8 mouse cellular contexts compared by ENCODE assay signal in the genomic region with DNA sequence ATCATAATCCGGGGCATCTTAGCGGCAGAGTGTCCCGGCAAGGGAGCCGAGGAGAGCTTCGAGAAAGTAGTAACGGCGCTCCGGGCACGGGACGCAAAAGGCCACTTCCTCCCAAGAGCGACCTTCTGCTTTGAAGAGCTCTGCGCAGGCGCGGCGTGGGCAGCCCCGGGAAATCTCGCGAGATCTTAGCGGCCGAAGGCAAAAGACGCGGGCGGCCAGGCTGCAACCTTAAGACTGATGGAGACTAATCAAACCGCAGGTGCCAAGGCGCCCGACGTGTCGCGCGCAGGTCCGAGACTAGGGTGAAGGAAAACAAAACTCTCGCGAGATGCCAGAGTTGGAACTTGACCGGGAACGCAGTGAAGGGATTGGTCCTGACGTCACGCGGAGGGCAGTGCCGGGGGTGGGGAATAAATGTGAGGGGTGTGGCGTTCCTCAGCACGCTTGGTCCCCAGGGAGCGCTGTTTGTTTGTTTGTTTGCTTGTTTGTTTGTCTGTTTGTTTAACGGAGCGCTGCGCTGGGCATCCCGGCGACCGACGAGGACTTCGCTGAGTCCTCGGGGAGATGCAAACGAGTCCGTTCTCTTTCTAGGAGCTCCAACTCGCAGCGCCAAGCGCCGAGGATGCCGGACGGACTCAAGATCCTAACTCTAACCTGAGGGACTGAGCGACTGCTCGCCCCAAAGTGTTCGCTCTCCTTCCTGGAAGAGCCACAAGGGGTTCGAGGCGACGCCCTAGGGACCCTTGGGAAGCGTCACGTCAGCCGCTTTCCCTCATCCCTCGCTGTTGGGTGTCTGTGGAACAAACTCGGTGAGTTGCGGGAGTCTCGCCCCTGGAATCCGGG. TPM values are rescaled to one million over a fixed set of nuclear protein-coding genes. Genes with fewer than 3 reads are reported as not detected.
DNase-seq lines count a peak whose midpoint lies in the region; ATAC-seq and TF ChIP-seq lines count a peak whose summit lies in the region.

A gene (minus strand): TSS at position 319 of the 843 bp plus-strand sequence.

- peak within 1 kb of the TSS; percentile 92 for H3K9ac ChIP-seq in forebrain, embryonic 12.5 days
- peak within 1 kb of the TSS; percentile 87 for H3K9ac ChIP-seq in heart, postnatal 0 days (replicated peaks; ENCODE audit: low read depth, low read length)
- H3K9ac ChIP-seq in liver, embryonic 16.5 days (ENCODE audit: low read depth, low read length): peak within 1 kb of the TSS; percentile 90
- peak within 1 kb of the TSS; percentile 89 for H3K9ac ChIP-seq in neural tube, embryonic 13.5 days

- H3K27me3 ChIP-seq in E14TG2a.4 (ENCODE audit: insufficient read depth, low read length): no peaks in the 10 kb centered on the region
- H3K27me3 ChIP-seq in forebrain, embryonic 12.5 days: no peaks in the 10 kb centered on the region
- no peaks in the 10 kb centered on the region for H3K27me3 ChIP-seq in heart, postnatal 0 days (ENCODE audit: control insufficient read depth, insufficient read depth, low read length)
- H3K27me3 ChIP-seq in liver, embryonic 16.5 days (ENCODE audit: control insufficient read depth, insufficient read depth, low read depth, low read length): no peaks in the 10 kb centered on the region
- H3K27me3 ChIP-seq in neural tube, embryonic 13.5 days: no peaks in the 10 kb centered on the region
- H3K27me3 ChIP-seq in testis, adult 2 months (ENCODE audit: control insufficient read depth, insufficient read depth, low read length): no peaks in the 10 kb centered on the region

- H3K4me1 ChIP-seq in E14TG2a.4 (replicated peaks; ENCODE audit: low read depth, low read length): peaks cover 37% of the 10 kb centered on the region
- H3K4me1 ChIP-seq in forebrain, embryonic 12.5 days: peaks cover 22% of the 10 kb centered on the region
- peaks cover 22% of the 10 kb centered on the region for H3K4me1 ChIP-seq in heart, postnatal 0 days (ENCODE audit: control insufficient read depth, insufficient read depth)
- H3K4me1 ChIP-seq in liver, embryonic 16.5 days (ENCODE audit: control insufficient read depth, low read depth, low read length): peaks cover 10% of the 10 kb centered on the region
- H3K4me1 ChIP-seq in neural tube, embryonic 13.5 days (replicated peaks): peaks cover 29% of the 10 kb centered on the region
- H3K4me1 ChIP-seq in testis, adult 2 months (ENCODE audit: control insufficient read depth, insufficient read depth, low read length): no peaks in the 10 kb centered on the region; the same call in 1 of the 2 replicates

- peak; percentile 97 for TF ChIP-seq EP300 in heart, postnatal 0 days (IDR thresholded peaks at IDR 0.05; ENCODE audit: low read depth)

- peak within 1 kb of the TSS; percentile 88 for H3K4me2 ChIP-seq in forebrain, embryonic 12.5 days
- peak within 1 kb of the TSS; percentile 83 for H3K4me2 ChIP-seq in heart, postnatal 0 days (ENCODE audit: low read depth, low read length)
- H3K4me2 ChIP-seq in liver, embryonic 16.5 days (ENCODE audit: low read depth, low read length): peak within 1 kb of the TSS; percentile 63
- H3K4me2 ChIP-seq in neural tube, embryonic 13.5 days: peak within 1 kb of the TSS; percentile 94

- H3K4me3 ChIP-seq in E14TG2a.4 (replicated peaks; ENCODE audit: low read length): peak within 1 kb of the TSS; percentile 98
- peak within 1 kb of the TSS; percentile 93 for H3K4me3 ChIP-seq in forebrain, embryonic 12.5 days (replicated peaks)
- H3K4me3 ChIP-seq in heart, postnatal 0 days (ENCODE audit: low read depth, low read length): peak within 1 kb of the TSS; percentile 77
- peak within 1 kb of the TSS; percentile 89 for H3K4me3 ChIP-seq in liver, embryonic 16.5 days (ENCODE audit: low read depth, low read length)
- H3K4me3 ChIP-seq in neural tube, embryonic 13.5 days: peak within 1 kb of the TSS; percentile 89
- H3K4me3 ChIP-seq in testis, adult 2 months (ENCODE audit: control insufficient read depth, low read depth, low read length): peak within 1 kb of the TSS; percentile 93

- peak; percentile 97 for DNase-seq in c-Kit-positive CD71-positive TER-119-positive erythroid progenitor cells, embryonic 14.5 days (ENCODE audit: low spot score)
- peak; percentile 99 for DNase-seq in heart, postnatal 0 days (ENCODE audit: low spot score)
- peak; percentile 97 to 99 for DNase-seq in kidney, postnatal 4 days

- peaks cover 40% of the 10 kb centered on the region for H3K36me3 ChIP-seq in E14TG2a.4 (ENCODE audit: insufficient read depth, low read length)
- peaks cover 9% of the 10 kb centered on the region; the same call in 1 of the 2 replicates for H3K36me3 ChIP-seq in forebrain, embryonic 12.5 days (replicated peaks)
- peaks cover 7% of the 10 kb centered on the region; the same call in 1 of the 2 replicates for H3K36me3 ChIP-seq in heart, postnatal 0 days (replicated peaks; ENCODE audit: control insufficient read depth, insufficient read depth, low read length)
- no peaks in the 10 kb centered on the region for H3K36me3 ChIP-seq in liver, embryonic 16.5 days (ENCODE audit: control insufficient read depth, insufficient read depth)
- H3K36me3 ChIP-seq in neural tube, embryonic 13.5 days: peaks cover 16% of the 10 kb centered on the region
- H3K36me3 ChIP-seq in testis, adult 2 months (ENCODE audit: control insufficient read depth, insufficient read depth, low read length): no peaks in the 10 kb centered on the region

- TF ChIP-seq CTCF in E14TG2a.4 (conservative IDR thresholded peaks at IDR 0.05; ENCODE audit: low read length): no peak
- peak; percentile 20; the same call in 1 of the 2 replicates for TF ChIP-seq CTCF in heart, postnatal 0 days (IDR thresholded peaks at IDR 0.05; ENCODE audit: low read depth)
- peak; percentile 18; the same call in 1 of the 2 replicates for TF ChIP-seq CTCF in testis, adult 2 months (IDR thresholded peaks at IDR 0.05; ENCODE audit: control insufficient read depth, insufficient read depth, insufficient replicate concordance, low read depth, low read length)

- TF ChIP-seq POLR2A in testis, adult 2 months (IDR thresholded peaks at IDR 0.05; ENCODE audit: control insufficient read depth, low read depth, low read length): peak; percentile 82

- peak within 1 kb of the TSS; percentile 97 for H3K27ac ChIP-seq in forebrain, embryonic 12.5 days
- H3K27ac ChIP-seq in heart, postnatal 0 days (ENCODE audit: low read depth): peak within 1 kb of the TSS; percentile 97
- peak within 1 kb of the TSS; percentile 97 for H3K27ac ChIP-seq in liver, embryonic 16.5 days (ENCODE audit: low read length)
- H3K27ac ChIP-seq in neural tube, embryonic 13.5 days (replicated peaks): peak within 1 kb of the TSS; percentile 94
- peak within 1 kb of the TSS; percentile 96 for H3K27ac ChIP-seq in testis, adult 2 months (ENCODE audit: control insufficient read depth, insufficient read depth, low read depth, low read length)

- H3K9me3 ChIP-seq in E14TG2a.4 (ENCODE audit: low read length): no peaks in the 10 kb centered on the region
- H3K9me3 ChIP-seq in forebrain, embryonic 12.5 days: no peaks in the 10 kb centered on the region
- no peaks in the 10 kb centered on the region for H3K9me3 ChIP-seq in heart, postnatal 0 days (replicated peaks; ENCODE audit: control insufficient read depth, low read length)
- no peaks in the 10 kb centered on the region for H3K9me3 ChIP-seq in liver, embryonic 16.5 days (replicated peaks; ENCODE audit: control insufficient read depth, low read length)
- H3K9me3 ChIP-seq in neural tube, embryonic 13.5 days: no peaks in the 10 kb centered on the region

- under 1% methylated on average over 73 of the region's 73 CpGs for WGBS in forebrain, embryonic 12.5 days
- WGBS in heart, postnatal 0 days: under 1% methylated on average over 73 of the region's 73 CpGs
- under 1% methylated on average over 73 of the region's 73 CpGs for WGBS in liver, embryonic 16.5 days (ENCODE audit: insufficient replicate concordance)
- WGBS in neural tube, embryonic 13.5 days: under 1% methylated on average over 73 of the region's 73 CpGs

- peak; percentile 98 for ATAC-seq in forebrain, embryonic 12.5 days (ENCODE audit: low FRiP score)
- ATAC-seq in heart, postnatal 0 days (ENCODE audit: insufficient read depth, low read depth): peak; percentile 98
- peak; percentile 96 for ATAC-seq in liver, embryonic 16.5 days (ENCODE audit: low read depth)
- ATAC-seq in neural tube, embryonic 13.5 days (ENCODE audit: low read depth): peak; percentile 97

RNA-seq across cellular contexts. Expression of the gene that starts here (rescaled TPM):
- polyA plus RNA-seq in forebrain, embryonic 12.5 days (2016; fragmentation: Nextera tagmentation; extraction: Ambion mirVana): 79.9 and 82.6 TPM in 2 replicates
- total RNA-seq in heart, postnatal 0 days (2014; rRNA removed; ENCODE audit: low replicate concordance): 16.5 and 19.6 TPM in 2 replicates
- polyA plus RNA-seq in heart, postnatal 0 days (2015; fragmentation: Nextera tagmentation; extraction: Ambion mirVana): 31.5 and 35.8 TPM in 2 replicates
- polyA plus RNA-seq in liver, embryonic 16.5 days (2015; fragmentation: Nextera tagmentation; extraction: Ambion mirVana): 24.7 and 25.6 TPM in 2 replicates
- polyA plus RNA-seq in neural tube, embryonic 13.5 days (2015; fragmentation: Nextera tagmentation; extraction: Ambion mirVana): 62.5 and 73.1 TPM in 2 replicates
- 9.3 and 9.8 TPM in 2 replicates for polyA plus RNA-seq in testis, adult 2 months (2012; rRNA removed)

Comparison
In these comparisons a context has a peak if more than half of its experiments do, and no peak if none do; other contexts are left out.
1. Peak in every context shown above with its lines: DNase-seq, ATAC-seq, H3K4me3 ChIP-seq and H3K27ac ChIP-seq.